Mouse (Mus musculus): ENCODE results near the gene Kcne1. TPM values are rescaled to one million over a fixed set of nuclear protein-coding genes. Genes with fewer than 3 reads are reported as not detected.

Kcne1 gene
- total and polyA plus RNA-seq, 3 experiments: 6.9 to 36.5 (median 11.6) TPM

DNA sequence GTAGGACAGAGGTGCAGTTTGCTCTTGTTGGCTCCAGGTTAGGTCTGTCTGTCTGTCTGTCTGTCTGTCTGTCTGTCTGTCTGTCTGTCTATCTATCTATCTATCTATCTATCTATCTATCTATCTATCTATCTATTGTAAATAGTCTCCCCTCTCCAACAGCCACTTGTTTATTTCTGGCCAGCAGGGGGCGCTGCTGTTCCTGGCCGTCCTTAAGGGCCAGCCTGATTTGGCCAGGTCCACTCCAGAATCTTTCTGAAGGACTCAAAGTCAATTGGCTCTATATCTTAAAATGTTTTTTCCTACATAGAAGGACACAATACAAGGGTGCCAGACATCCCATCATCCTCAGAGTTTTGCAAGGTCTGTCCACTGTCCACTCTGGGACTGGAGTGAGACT, 25.8 kb upstream of the Kcne1 start:
- no peaks in the 10 kb centered on the region for H3K4me1 ChIP-seq (ENCODE audit: control insufficient read depth, insufficient read depth, low read length)
- no peak overlapping the region for H3K27ac ChIP-seq
- TF ChIP-seq EP300 (IDR thresholded peaks at IDR 0.05; ENCODE audit: insufficient read depth, low read depth, low read length): peak; percentile 35; the same call in 1 of the 2 replicates
- TF ChIP-seq POLR2A (IDR thresholded peaks at IDR 0.05; ENCODE audit: insufficient read depth, low read depth, low read length): no peak
- peak; percentile 76 for TF ChIP-seq CTCF (IDR thresholded peaks at IDR 0.05)
- DNase-seq: peak; percentile 64 to 85
- H3K4me3 ChIP-seq: no peak overlapping the region
- H3K36me3 ChIP-seq (ENCODE audit: control insufficient read depth, insufficient read depth, low read length): no peaks in the 10 kb centered on the region
- no peaks in the 10 kb centered on the region for H3K27me3 ChIP-seq (ENCODE audit: control insufficient read depth, insufficient read depth, low read length)
- H3K79me2 ChIP-seq (replicated peaks; ENCODE audit: control insufficient read depth, insufficient read depth, low read length): no peaks in the 10 kb centered on the region
- intact Hi-C loops (cut with DNase I): loop anchor here (1.0 to 5.0 kb wide), 4 partner anchors 43 to 93 kb away; no protein-coding TSS in a partner anchor
- 0% methylated on average over 2 of the region's 2 CpGs for WGBS
- no peak overlapping the region for H3K9ac ChIP-seq (ENCODE audit: low read depth, low read length)

DNA sequence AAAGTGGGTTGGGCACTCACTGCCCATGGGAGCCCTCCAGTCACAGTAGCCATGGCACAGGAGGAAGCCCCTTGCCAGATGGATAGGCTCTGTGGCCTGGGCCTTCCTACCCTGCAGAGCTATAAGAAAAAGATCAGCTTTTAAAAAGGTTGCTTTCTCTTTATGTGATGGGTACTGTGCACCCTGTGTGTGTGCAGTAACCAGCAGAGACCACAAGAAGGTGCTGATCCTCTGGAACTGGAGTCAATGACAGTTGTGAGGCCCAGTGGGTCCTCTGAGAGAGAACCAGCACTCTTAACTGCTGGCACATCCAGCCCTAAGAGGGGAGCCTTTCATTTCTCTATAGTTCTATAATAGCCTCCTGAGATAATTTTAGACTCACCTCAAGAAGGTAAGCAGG, 24.1 kb upstream of the Kcne1 start:
- Histone ChIP-seq H3K27me3 (ENCODE audit: control insufficient read depth, insufficient read depth, low read length) (no peaks in the 10 kb centered on the region), H3K4me1 (ENCODE audit: control insufficient read depth, insufficient read depth, low read length) (no peaks in the 10 kb centered on the region), H3K27ac (no peak overlapping the region), H3K36me3 (ENCODE audit: control insufficient read depth, insufficient read depth, low read length) (no peaks in the 10 kb centered on the region), H3K9ac (ENCODE audit: low read depth, low read length) (no peak overlapping the region), H3K4me3 (no peak overlapping the region), H3K79me2 (replicated peaks; ENCODE audit: control insufficient read depth, insufficient read depth, low read length) (no peaks in the 10 kb centered on the region)
- intact Hi-C loops (cut with DNase I): no loop called here
- peak; percentile 27 for TF ChIP-seq CTCF (IDR thresholded peaks at IDR 0.05)
- TF ChIP-seq EP300 (IDR thresholded peaks at IDR 0.05; ENCODE audit: insufficient read depth, low read depth, low read length): no peak
- DNase-seq: no peak

DNA sequence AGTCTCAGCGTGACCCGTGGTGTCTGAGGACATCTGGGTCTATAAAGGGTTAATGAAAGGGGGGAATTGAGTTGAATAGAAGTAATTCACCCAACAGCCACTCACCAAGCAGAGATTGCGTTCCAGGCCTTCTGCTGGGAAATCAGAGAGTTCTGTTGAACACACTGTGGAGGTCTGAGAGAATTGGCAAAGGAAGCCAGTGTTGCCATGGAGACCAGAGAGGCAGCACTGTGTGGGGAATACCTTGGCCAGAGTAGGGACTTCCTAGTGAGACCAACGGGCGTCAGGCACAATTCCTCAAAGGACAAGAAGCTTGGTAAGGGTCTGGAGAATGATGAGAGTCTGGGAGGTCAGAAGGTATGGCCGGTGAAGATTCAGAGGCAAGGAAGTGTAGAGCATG, 23.2 kb upstream of the Kcne1 start:
- Histone ChIP-seq H3K27me3 (ENCODE audit: control insufficient read depth, insufficient read depth, low read length) (no peaks in the 10 kb centered on the region), H3K36me3 (ENCODE audit: control insufficient read depth, insufficient read depth, low read length) (no peaks in the 10 kb centered on the region), H3K9ac (ENCODE audit: low read depth, low read length) (no peak overlapping the region), H3K4me3 (no peak overlapping the region), H3K4me1 (ENCODE audit: control insufficient read depth, insufficient read depth, low read length) (no peaks in the 10 kb centered on the region), H3K27ac (no peak overlapping the region), H3K79me2 (replicated peaks; ENCODE audit: control insufficient read depth, insufficient read depth, low read length) (no peaks in the 10 kb centered on the region)
- DNase-seq: no peak
- no peak for TF ChIP-seq CTCF (IDR thresholded peaks at IDR 0.05)
- TF ChIP-seq EP300 (IDR thresholded peaks at IDR 0.05; ENCODE audit: insufficient read depth, low read depth, low read length): no peak
- no peak for TF ChIP-seq POLR2A (IDR thresholded peaks at IDR 0.05; ENCODE audit: insufficient read depth, low read depth, low read length)
- intact Hi-C loops (cut with DNase I): no loop called here
- 58% methylated on average over 6 of the region's 6 CpGs for WGBS

DNA sequence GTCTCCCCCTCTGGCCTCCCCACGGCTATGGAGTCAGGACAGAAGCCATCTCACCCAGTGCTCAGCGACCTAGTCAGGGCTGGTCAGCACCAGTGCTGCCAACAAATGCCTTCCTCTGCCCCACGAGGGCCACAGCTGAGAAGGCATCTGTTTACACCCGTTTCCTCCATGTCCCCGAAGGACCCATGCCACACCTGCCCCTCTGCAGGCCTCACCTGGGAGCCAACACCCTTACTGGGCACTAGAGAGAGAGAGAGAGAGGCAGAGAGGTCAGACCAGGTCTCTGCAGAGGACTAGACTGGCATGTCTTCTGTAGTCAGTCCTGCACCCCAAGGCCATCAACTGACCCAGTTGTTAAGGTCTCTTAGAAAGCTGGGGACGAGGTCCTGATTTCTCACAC, 21.8 kb upstream of the Kcne1 start:
- Histone ChIP-seq H3K4me1 (ENCODE audit: control insufficient read depth, insufficient read depth, low read length) (no peaks in the 10 kb centered on the region), H3K79me2 (replicated peaks; ENCODE audit: control insufficient read depth, insufficient read depth, low read length) (no peaks in the 10 kb centered on the region), H3K27me3 (ENCODE audit: control insufficient read depth, insufficient read depth, low read length) (no peaks in the 10 kb centered on the region), H3K4me3 (no peak overlapping the region), H3K27ac (no peak overlapping the region), H3K36me3 (ENCODE audit: control insufficient read depth, insufficient read depth, low read length) (no peaks in the 10 kb centered on the region), H3K9ac (ENCODE audit: low read depth, low read length) (no peak overlapping the region)
- intact Hi-C loops (cut with DNase I): no loop called here
- DNase-seq: no peak
- 75% methylated on average over 6 of the region's 6 CpGs for WGBS
- no peak for TF ChIP-seq EP300 (IDR thresholded peaks at IDR 0.05; ENCODE audit: insufficient read depth, low read depth, low read length)
- no peak for TF ChIP-seq POLR2A (IDR thresholded peaks at IDR 0.05; ENCODE audit: insufficient read depth, low read depth, low read length)
- no peak for TF ChIP-seq CTCF (IDR thresholded peaks at IDR 0.05)

DNA sequence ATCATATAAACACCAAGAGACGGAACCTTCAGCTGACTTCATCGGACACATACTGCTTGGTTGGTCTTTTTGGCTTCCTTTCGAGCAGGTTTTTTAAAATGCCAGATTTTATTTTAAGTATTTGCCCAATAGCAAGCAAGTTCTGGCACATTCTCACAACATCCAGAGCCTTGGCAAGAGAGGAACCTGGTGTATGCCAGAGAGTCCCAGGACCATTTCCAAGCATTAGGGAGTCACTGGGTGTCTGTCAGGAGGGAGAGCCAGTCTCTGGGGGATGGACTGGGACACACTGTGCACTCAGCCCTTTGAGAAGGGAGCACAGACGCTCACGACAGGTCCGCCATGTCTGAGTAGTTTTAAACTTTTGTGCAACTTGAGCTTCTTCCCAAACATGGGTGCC, 17.7 kb upstream of the Kcne1 start:
- Histone ChIP-seq H3K27ac (peak overlapping the region; percentile 28), H3K79me2 (replicated peaks; ENCODE audit: control insufficient read depth, insufficient read depth, low read length) (no peaks in the 10 kb centered on the region), H3K36me3 (ENCODE audit: control insufficient read depth, insufficient read depth, low read length) (no peaks in the 10 kb centered on the region), H3K4me3 (no peak overlapping the region), H3K4me1 (ENCODE audit: control insufficient read depth, insufficient read depth, low read length) (no peaks in the 10 kb centered on the region), H3K9ac (ENCODE audit: low read depth, low read length) (no peak overlapping the region), H3K27me3 (ENCODE audit: control insufficient read depth, insufficient read depth, low read length) (no peaks in the 10 kb centered on the region)
- WGBS: 69% methylated on average over 6 of the region's 6 CpGs
- no peak for TF ChIP-seq CTCF (IDR thresholded peaks at IDR 0.05)
- TF ChIP-seq EP300 (IDR thresholded peaks at IDR 0.05; ENCODE audit: insufficient read depth, low read depth, low read length): peak; percentile 86
- no peak for TF ChIP-seq POLR2A (IDR thresholded peaks at IDR 0.05; ENCODE audit: insufficient read depth, low read depth, low read length)
- peak in 1 of 2 experiments; percentile 56 for DNase-seq
- intact Hi-C loops (cut with DNase I): no loop called here

DNA sequence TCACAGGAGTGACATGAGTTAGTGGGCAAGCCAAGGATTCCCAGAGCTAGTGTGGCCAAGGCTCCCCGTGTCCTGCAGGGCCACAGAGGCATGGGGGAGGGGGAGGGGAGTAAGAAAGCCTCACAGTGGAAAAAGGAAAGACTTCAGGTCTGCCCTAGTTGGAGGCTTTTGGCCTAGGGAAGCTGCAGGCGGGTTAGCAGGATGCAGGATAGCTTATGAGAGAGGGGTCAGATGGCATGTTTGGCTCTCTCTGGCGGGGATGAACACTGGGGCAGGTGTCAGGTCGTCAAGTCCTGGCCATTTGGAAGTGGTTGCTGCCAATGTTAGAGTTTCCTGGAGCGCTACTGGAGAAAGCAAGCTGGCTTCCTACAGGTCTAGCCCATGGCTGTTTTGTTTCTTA, 12.4 kb upstream of the Kcne1 start:
- intact Hi-C loops (cut with DNase I): no loop called here
- no peak for TF ChIP-seq POLR2A (IDR thresholded peaks at IDR 0.05; ENCODE audit: insufficient read depth, low read depth, low read length)
- TF ChIP-seq EP300 (IDR thresholded peaks at IDR 0.05; ENCODE audit: insufficient read depth, low read depth, low read length): no peak
- TF ChIP-seq CTCF (IDR thresholded peaks at IDR 0.05): no peak
- no peaks in the 10 kb centered on the region for H3K27me3 ChIP-seq (ENCODE audit: control insufficient read depth, insufficient read depth, low read length)
- no peak overlapping the region for H3K4me3 ChIP-seq
- H3K9ac ChIP-seq (ENCODE audit: low read depth, low read length): no peak overlapping the region
- no peaks in the 10 kb centered on the region for H3K36me3 ChIP-seq (ENCODE audit: control insufficient read depth, insufficient read depth, low read length)
- H3K79me2 ChIP-seq (replicated peaks; ENCODE audit: control insufficient read depth, insufficient read depth, low read length): no peaks in the 10 kb centered on the region
- WGBS: 23% methylated on average over 5 of the region's 5 CpGs
- no peak for DNase-seq
- H3K4me1 ChIP-seq (ENCODE audit: control insufficient read depth, insufficient read depth, low read length): no peaks in the 10 kb centered on the region
- H3K27ac ChIP-seq: no peak overlapping the region

All from heart, adult 2 months (tissue).